Mouse (Mus musculus): ENCODE results near the gene Dcaf10.
A peak's percentile ranks its signal among the peaks of the same experiment; 100 is the strongest.
"Not testable (repeated sequence)": the region's sequence is repeated elsewhere in the genome, so short reads cannot be mapped to it uniquely, and the experiment has no call there.

Dcaf10 gene

DNA sequence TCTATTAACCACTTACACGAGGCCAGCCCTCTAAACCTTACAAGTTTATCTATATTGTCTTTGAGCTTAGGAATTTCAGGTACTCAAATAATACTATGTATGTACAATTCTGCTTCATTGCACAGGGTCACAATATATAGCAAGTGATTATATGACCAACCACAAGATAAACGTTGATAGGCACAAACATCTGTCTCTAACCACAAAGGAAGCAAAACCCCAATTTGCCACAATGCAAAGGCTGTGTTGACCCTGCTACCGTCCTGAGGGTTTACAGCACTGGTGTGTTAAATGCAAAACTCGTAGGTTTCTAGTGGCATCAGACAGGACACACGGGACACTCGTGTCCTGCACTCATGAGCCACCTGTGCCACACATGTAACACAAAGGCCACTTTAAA is 54.3 kb downstream of the Dcaf10 start:
- not testable (repeated sequence) for DNase-seq

DNA sequence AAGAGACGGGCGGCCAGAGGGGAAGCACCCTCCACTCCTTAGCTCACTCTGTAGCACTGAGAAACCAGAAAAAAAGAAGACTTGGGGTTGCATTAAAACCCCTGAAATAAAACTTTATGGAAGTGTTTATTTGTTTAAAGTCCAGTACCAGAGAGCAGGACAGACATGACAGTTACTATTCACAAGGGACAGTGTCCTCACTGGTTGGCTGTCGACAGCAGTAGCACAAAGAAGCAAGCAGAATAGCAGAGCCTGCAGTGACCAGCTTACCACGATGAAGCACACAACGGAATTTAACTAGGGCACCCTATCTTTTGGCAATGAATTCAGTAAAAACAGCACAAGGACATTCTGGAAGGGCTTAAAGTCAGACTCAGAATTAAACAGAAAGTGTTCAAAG is 56.4 kb downstream of the Dcaf10 start:
- not testable (repeated sequence) for DNase-seq

DNA sequence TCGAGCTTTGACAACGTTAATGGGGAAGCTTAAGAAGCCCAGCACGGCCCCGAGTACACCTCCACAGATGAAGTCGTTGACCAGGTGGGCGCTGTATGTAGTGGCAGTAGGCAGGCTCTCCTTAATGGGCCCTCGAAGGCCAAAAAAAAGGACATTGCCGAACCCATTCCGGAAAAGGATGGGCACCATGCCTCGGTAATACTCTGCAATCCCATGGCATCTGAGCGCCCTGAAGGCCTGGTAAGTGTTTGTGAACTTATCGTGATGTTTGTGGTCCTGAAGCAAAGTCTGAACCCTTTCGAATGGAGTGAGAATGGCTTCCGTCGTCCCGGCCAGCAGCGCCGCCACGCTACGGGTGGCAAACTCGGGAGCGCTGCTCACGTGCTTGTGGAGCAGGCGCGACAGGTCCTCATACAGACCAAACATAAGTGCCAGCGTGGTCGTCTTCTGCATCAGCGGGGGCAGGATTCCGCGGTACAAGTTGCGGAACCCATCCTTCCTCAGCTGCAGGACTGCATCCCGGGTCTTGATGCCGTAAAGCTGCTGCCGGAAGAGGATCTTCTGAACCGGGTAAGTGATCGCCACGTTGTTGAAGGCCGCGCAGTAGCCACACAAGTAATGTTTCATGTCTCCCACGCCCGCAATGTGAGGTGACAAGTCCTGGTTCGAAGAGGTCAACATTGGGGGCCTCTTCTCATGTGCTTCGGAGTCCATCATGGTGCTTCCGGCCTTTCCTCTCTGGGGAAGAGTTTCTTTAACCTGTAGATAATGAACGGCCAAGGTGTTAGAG is 57.7 kb downstream of the Dcaf10 start:
- no peak for DNase-seq

DNA sequence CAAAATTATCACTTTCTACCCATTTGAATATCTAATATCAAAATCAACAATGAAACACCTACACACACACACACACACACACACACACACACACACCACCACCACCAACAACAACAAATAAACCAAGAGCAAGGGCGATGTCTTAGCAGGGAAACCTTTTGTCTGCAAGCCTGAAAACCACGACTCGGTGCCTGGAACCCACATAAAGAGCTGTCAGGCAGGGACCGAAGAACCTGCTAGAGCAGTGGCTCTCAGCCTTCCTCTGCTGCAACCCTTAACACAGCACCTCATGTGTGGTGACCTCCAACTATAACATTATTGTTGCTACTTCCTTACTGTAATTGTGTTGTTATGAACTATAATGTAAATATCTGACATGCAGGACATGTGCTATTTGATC is 60.4 kb downstream of the Dcaf10 start:
- no peak for DNase-seq

DNA sequence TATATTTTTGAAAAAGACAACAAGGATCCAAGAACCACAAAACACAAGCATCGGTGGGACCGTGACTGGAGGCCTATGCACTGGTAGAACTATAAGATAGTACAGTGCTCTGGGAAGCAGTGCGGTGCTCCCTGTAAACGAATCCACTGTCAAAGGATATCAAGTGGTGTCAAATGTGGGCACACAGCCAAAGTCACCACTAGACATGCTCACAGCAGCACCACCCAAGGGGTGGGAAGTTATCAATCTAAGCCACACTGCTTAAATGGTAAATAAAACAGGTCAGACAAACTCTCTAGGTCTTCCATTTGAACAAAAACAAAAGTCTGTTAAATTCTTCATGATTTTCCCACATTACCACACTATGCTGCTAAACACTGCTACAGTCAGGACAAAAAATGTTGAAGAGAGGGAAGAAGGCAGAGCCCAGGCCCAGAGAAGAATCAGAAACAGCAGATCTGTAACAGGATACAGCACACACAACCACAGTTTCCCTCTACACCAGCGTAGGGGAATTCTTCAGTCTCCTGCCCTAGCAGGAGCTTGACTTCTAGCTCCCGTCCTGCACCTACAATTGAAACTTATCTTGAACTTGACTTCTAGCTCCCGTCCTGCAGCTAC is 61.1 kb downstream of the Dcaf10 start:
- peak; percentile 59 for DNase-seq

DNA sequence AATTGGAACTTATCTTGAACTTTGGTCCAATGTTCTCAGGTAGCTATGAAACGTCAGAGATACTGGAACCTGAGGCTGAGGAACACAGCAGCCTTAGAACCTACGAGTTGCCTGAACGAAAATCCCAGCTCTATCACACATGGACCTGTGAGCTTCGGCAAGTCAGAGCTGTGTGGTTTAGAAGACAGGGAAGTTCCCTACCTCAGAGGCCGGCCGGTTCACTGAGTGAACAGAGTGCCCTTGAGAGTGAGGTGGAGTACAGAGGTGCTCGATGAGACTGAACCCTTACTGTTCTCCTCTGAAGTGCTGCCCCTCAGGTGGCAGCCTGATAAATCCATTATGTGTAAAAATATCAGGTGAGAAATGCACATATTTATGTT is 61.6 kb downstream of the Dcaf10 start:
- no peak for DNase-seq

DNA sequence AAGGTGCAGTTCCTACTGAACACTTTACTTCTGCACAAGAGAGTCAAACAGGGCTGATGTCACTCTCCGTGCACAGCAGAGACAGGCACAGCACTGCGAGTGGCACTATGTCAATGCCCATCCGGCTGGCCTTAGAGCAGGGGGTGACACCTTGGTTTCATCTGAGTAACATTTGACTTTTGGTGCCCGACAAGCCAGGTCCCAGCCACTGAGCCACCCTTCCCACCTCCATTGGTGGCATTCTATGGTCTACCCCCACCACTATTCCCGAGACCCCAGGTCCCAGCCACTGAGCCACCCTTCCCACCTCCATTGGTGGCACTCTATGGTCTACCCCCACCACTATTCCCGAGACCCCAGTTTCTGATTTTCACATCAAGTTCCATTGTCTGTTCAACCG is 62.2 kb downstream of the Dcaf10 start:
- DNase-seq: no peak

DNA sequence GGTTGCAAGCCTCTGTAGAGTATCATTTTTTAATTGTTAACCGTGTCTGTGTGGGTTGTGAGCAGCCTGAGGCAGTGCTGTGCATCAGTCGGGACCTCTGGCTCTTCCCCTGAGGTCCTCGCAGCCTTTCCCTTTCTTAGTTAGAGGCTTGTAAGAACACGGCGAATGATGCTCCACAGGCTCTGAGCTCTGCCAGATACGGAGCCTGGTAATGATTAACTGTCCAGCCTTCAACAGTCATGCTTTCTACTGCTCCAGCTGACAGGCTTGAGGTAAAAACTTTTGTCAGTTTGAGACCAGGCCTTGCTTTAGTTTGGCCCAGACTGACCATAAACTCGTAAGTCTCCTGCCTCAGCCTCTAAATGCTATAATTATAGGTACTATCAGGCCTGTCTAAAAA is 63.4 kb downstream of the Dcaf10 start:
- DNase-seq: no peak

DNA sequence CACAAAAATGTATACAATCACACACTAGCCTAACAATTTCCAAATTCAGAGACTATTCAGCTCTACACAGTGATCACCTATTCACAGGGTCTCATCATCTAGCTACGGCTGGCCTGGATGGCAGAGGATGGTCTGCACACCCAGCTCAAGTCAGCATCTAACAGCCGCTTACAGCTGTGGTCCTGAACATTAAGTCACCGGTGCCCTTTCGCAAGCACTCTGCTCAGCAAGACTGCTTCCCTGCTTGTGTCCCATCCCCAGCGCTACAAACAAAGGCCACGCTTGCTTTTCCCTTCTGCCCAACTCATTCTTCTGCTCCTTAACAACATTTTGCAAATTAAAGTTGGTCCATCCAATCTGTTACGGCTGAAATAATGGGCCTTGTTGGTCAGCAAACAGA is 64.5 kb downstream of the Dcaf10 start:
- peak; percentile 23 for DNase-seq

DNA sequence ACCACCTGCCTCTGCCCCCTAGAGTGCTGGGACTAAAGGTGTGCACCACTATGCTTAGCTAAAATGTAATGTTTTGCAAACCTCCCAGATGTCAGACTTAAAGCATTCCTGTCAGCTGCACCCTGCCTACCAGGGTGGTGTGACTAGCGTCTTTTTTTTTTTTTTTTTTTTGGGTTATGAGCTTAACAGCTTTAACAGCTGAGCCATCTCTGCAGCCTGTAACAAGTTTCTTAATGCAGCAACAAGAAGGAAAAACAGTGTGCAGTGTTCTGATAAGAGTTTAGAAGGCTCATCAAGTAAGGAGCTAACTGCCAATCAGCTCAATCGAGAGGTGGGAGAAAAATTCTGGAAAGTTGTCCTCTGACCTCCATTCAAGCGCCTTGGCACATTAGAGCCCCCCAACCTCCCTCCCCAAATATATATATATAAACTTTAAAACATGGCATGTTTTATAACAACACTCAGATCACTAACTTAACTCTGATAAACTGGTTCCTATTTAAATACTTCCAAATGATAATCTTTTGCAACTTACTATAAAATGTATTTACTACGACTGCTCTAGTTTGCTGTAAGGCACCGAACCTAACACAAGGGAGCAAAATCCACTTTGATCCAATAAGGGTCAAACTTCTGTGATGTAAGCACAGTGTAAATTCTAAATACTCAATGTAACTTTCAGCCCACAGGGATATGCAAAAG is 65.3 kb downstream of the Dcaf10 start:
- no peak for DNase-seq

DNA sequence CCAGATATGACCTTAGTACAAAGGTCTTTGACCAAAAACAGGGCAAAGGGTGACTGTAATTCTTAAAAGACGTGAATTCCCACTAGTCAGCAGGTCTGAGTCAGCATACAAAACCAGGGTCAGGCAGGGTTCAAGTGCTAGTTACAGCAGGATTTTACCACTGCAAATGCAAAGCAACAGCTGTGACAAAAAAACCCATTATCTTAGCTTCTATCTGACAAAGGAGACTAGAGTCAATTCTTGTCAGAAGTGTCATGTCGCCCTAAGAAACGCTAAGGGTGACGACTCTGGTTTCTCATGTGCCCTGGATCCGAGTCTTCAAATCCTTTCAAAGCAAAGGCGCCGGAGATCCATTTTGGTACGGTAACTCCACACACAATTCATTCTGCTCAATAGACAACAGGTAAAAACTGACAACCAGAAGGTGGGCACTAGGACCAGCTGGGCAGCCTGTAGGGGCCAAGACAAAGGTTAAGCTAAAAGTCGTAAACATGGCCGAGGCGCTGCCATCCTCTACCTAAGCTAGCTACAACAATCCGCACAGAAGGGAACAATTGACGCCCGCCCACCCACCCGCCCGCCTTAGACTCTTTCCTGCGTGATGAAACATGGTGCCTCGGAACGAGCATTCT is 65.9 kb downstream of the Dcaf10 start:
- peak; percentile 13 for DNase-seq

DNA sequence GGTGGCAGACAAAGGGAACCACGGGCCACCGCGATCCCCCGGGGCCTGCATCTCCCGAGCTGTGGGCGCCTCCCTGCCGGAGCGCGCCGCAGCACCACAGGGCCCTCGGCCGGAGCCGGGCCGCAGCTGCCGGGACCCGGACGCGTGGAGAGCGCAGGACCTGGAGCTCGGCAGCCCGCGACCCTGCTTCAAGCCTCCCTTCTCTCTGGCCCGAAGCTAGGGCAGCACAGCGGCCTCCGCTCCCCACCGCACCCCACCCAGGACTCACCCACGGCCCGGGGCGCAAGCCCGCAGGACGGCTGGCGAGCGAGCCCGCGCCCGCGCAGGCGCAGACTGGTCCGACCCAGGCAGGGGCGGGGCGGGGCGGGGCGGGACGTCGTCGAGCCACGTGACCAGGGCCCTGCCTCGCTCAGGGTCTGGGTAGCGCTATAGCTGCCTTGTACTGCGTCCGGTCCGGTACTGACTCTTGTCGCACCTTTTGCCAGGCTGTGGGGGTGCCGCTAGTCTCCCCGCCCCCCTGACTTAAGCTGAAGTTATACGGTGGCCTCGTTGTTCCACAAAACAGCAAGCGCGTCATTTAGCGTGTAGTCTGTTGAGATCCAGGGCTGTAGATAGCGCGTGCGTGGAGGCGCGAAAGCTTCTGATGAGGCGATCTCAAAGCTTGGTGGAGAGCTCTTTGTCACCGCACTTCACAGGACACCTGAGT is 66.7 kb downstream of the Dcaf10 start, which contains the start of gene Slc25a51:
Gene Slc25a51, minus strand, starts transcription at position 340 of the 706 bp plus-strand sequence.
- DNase-seq: peak; percentile 84

DNA sequence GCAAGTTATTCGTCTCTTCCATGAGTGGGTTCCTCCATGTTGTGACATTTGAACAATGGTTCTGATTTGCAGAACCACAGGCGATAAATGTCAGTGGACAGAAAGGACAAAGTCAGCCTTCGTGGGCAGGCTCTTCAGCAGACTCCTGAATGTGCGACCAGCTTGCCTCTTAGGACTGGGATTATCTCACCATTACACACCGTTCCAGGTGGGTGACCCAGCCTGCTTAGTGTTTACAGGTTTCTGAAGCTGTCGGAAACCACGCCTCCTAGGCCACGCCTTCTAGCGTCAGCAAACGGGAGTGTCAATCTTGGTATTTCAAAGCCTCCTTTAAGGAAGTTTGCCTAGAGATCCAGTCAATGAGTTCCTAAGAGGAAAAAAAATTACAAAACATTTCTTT is 67.4 kb downstream of the Dcaf10 start:
- peak; percentile 88 for DNase-seq

DNA sequence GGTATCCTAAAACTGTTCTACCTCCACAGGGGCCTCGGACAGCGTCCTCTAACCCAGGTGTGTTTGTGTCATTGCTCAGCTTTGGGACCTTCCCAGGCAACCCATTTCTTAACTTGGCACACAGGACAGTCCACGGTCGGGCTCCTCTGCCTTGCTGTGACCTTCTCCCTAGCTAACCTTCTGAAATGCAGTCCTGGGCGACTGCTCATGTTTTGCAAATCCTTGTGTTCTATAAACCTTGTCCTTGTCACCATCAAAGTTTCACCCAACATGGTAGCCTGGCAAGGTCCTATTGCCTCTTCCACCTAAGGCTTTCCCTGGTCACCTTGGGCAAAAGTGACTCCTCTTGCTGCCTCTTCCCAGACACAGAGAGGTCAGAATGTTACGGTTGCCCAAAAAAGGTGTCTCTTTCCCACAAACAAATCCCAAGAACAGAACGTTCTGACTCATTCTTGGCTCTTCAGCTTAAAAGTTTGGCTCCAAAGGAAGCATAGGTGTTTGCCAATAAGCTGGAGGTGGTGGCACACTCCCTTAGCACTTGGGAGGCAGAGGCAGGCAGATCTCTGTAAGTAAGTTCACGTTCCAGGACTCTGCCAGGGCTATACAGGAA is 69.4 kb downstream of the Dcaf10 start:
- DNase-seq: no peak

DNA sequence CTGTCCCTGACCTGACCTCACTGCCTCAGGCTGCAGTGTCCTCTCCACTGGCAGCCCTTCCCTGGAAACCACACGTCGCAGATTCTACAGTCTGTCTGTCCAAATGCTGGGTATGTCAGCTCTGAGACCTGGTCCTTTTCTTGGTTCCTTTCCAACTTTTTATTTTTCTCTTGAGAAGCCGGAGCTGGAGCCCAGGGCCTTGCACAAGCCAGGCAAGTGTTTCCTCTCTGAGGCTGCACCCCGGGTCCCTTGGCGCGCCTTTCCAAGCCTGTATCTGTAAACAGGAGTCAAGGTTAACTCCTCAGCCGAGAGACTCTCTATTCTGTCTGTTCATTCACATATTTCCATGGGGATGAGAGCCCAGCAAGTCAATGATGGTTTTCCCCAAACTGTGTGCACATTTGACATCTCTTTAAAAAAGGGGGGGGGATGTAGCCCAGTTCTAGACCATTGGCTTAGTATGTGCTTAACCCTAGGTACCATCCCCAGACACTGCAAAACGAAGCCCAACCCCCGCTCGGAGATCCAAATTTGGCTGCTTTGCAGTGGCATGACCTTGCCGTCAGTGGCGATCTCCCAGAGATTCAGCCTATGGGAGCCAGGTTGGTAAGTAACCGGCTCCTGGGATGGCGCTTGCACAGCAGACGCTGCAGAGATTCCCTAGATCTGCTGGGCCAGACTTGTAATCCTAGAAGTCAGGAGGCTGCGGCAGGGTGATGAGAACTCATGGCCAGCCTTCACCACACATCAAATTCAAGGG is 70.7 kb downstream of the Dcaf10 start:
- no peak for DNase-seq

DNA sequence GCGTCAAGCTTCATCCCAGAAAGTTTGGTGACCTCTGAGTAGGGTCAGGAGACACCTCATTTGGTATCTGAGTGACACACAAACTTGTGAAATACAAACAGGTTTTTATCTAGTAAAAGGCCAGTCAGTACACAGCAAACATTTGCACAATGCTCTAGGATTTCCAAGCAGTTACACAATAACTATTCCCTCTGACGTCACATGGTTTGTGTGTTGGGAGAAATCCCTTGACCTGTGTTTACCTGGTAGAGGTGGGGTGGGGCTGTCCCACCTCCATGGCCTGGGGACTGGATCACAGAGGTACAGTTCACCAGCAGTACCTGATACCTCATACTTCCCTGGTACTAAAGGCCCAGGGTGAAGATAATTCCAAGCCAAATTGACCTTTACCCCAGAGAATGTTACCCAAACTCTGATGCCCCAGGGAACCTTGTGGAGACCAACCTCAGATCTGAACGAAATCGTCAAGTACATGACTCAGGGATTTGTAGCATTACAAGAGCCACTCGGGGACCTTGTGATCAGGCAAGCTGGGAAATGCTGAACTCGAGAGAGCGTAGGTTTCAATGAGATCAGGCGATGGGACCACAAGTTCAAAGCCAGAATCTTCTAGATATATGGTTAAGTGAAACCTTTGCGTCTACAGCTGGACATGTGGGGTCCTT is 71.9 kb downstream of the Dcaf10 start:
- DNase-seq: no peak

DNA sequence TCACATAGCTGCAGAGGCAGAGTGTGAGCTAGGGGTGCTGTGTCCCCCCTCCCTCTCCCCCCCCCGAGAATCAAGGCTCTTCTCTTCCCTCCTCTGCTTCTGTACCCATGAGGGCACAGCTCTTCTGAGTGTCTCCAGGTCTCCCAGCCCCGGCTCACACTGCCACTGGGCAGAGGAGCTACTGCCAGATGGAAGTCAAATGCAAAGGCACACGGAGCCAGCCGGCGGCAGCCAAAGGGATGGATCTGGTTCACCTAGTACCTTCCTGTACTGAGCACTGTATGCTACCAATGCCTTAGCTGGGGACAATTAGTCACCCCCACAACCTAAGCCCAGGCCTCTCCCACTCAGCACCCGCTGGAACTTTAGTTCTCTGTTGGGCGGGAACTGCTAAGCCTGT is 74.4 kb downstream of the Dcaf10 start:
- no peak for DNase-seq

DNA sequence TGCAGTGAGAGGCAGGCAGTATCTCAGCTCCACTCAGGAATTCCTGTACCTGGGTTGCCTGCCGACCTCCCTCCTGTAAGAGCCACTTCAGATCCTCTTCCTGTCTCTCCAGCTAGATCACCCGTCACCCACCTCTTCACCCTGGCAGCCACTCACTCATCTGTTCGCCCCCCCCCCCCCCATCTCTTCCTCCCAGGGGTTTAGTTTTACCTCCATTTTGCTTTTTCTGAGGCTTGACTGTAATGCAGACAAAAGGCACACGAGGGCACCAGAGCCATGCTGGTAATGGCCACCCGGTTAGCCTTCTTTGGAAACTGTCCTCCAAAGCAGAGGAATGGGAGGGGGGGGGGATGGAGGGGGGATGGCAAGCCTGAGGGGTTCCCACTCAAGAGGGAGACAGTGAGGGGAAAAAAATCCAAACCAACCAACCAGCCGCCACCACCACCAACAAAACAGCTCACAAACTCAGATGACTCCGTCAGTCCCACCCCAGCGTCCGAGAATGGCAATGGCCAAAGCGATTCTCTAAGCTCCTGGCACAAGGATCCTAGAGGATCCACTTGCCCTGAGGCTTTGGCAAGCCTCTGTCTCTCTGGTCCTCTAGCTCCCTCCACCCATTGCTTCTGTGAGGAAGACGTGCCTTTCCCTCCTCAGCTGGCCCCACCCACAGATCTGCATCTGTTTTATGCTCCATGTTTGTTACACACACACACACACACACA is 76.5 kb downstream of the Dcaf10 start:
- peak; percentile 74 for DNase-seq

DNA sequence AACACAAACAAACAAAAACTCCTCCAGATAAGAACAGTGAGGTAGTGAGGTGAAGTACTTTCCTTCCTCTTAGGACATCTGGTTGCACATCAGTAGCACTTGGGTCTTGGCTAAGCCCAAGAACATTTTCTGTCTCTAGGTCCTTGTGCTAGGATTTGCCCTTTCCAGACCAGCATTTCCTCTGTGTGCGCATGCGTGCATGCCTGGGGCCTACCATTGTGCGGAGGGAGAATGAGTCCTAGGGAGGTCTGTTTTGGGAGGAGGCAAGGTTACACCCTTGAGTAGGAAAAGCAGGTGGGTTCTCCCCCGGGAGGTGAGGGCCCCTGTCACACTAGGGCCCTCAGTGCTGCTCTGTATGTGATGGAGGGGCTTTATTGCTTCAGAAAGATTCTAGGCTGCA is 77.2 kb downstream of the Dcaf10 start:
- no peak for DNase-seq

DNA sequence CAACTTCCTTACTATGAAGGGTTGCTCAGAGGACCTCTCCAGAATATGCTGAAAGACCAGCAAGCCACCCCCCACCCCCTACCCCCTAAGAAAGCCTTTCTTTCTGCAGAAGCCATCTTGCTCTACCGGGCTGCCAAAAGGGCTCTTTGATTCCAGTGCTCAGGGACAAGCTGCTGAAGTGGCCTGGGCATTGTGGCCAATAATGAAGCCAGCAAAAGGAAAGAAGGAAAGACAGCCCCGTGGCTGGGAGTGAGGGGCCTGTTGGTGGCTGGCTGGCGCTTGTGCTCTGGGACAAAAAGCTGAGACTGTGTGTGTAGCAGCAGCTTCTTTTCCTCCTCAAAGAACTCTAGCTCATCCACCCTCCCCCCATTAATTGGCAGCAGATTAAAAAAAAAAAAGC is 78.8 kb downstream of the Dcaf10 start:
- DNase-seq: no peak

All from lung, postnatal 14 days (tissue).